Mouse (Mus musculus) left cerebral cortex, postnatal 4 days (tissue): Measurements from ENCODE around the gene Klhl2. TPM values are rescaled to one million over a fixed set of nuclear protein-coding genes. Genes with fewer than 3 reads are reported as not detected.

Experiments
- DNase-seq: peaks from one replicate; pipeline ENCODE4 v3.0.0-alpha.2; 2022
- intact Hi-C: fragments of 180-260 bp; cut with DNase I; formaldehyde crosslinking; loops from one replicate; pipeline ENCODE4 v1.15.1; 2025
- total RNA-seq, 2 experiments: library from RNA; stranded (reverse); gene quantifications; 2 replicates each; pipeline ENCODE4 v1.2.3; 2021

Gene Klhl2
- total RNA-seq, 2 experiments from 2014 or later, result 97.3 to 103 TPM

- no peak for DNase-seq
- intact Hi-C loops, result no loop called here
Measured at GRCm38 (mm10) chr8:64711544-64711943, 138.3 kb downstream of the Klhl2 start.

GRCm38 (mm10) chr8:64707481-64707880, 142.3 kb downstream of the Klhl2 start:
- intact Hi-C loops, result no loop called here
- DNase-seq, result no peak

- no peak for DNase-seq
- intact Hi-C loops, result no loop called here
Measured at GRCm38 (mm10) chr8:64703191-64703590, 146.6 kb downstream of the Klhl2 start.

- intact Hi-C loops, result no loop called here
Measured at GRCm38 (mm10) chr8:64692651-64693201, 157.1 kb downstream of the Klhl2 start, which contains the start of gene Cpe. Gene Cpe, minus strand, starts transcription at chr8:64693054.

GRCm38 (mm10) chr8:64691591-64692401, 158.0 kb downstream of the Klhl2 start:
- no peak for DNase-seq
- intact Hi-C loops, result loop anchor here (1.0 kb wide), 1 partner anchor 73 kb away; no protein-coding TSS in a partner anchor

More at GRCm38 (mm10) chr8:64692651-64693201, 157.1 kb downstream of the Klhl2 start, which contains the start of gene Cpe:
- DNase-seq, result peak; percentile 91

- no peak for DNase-seq
- intact Hi-C loops, result loop anchor here (1.0 kb wide), 1 partner anchor 73 kb away; no protein-coding TSS in a partner anchor
Measured at GRCm38 (mm10) chr8:64690845-64691244, 159.0 kb downstream of the Klhl2 start.

GRCm38 (mm10) chr8:64690306-64690705, 159.5 kb downstream of the Klhl2 start:
- intact Hi-C loops, result no loop called here
- DNase-seq, result no peak

Other genes with a start within 250 kb of the Klhl2 start
- 100 to 1,000 TPM; 839 to 915 TPM for gene Cpe, start 157.0 kb downstream of the Klhl2 start, total RNA-seq
- gene Msmo1, start 116.2 kb downstream of the Klhl2 start, total RNA-seq, result 100 to 1,000 TPM; 123 to 129 TPM
- gene Tmem192, start 97.2 kb upstream of the Klhl2 start, total RNA-seq, result 10 to 100 TPM; 14.1 to 18.7 TPM
- gene Trim75, start 137.8 kb upstream of the Klhl2 start, total RNA-seq, result not detected
- not detected for gene Trim61, start 168.5 kb upstream of the Klhl2 start, total RNA-seq
- gene Trim60, start 168.6 kb upstream of the Klhl2 start, total RNA-seq, result not detected
- under 1 TPM in 1 of 2 experiments, not detected in 1; 0.56 TPM for gene Apela, start 187.3 kb upstream of the Klhl2 start, total RNA-seq
- gene Gm10663, start 225.0 kb upstream of the Klhl2 start, total RNA-seq, result not detected